Mouse (Mus musculus) spleen, adult 2 months (tissue): Measurements from ENCODE around the gene Kcne3. TPM values are rescaled to one million over a fixed set of nuclear protein-coding genes. Genes with fewer than 3 reads are reported as not detected.

Experiments used
- DNase-seq, 2 experiments: peaks; one replicate each; pipeline versions ENCODE4 v3.0.0 to v3.0.0-alpha.2; 2012 to 2021; ENCODE audit warnings: low spot score in 2 of 2, low read depth in 1 of 2
- H3K27ac ChIP-seq: fragments of 200-500 bp; 2 replicates; pipeline ENCODE4 v1.5.1; 2012; ENCODE audit warnings: low read length, inconsistent platforms; ENCODE audit not compliant: insufficient read depth
- H3K27me3 ChIP-seq: fragments of 200-500 bp; 2 replicates; pipeline ENCODE4 v1.6.1; 2012; ENCODE audit warnings: mild to moderate bottlenecking, moderate library complexity, low read length, inconsistent platforms; ENCODE audit not compliant: control insufficient read depth, insufficient read depth
- H3K36me3 ChIP-seq: fragments of 200-500 bp; 2 replicates; pipeline ENCODE4 v1.6.1; 2012; ENCODE audit warnings: mild to moderate bottlenecking, low read length, inconsistent platforms; ENCODE audit not compliant: control insufficient read depth, insufficient read depth
- H3K4me1 ChIP-seq: fragments of 200-500 bp; 2 replicates; pipeline ENCODE4 v1.6.1; 2011; ENCODE audit warnings: inconsistent platforms; ENCODE audit not compliant: control insufficient read depth, insufficient read depth, insufficient read length
- H3K4me3 ChIP-seq: fragments of 200-500 bp; 2 replicates; pipeline ENCODE4 v1.5.1; 2011; ENCODE audit warnings: mild to moderate bottlenecking, inconsistent platforms; ENCODE audit not compliant: insufficient read depth, insufficient read length; ENCODE audit errors: extremely low read depth
- CTCF ChIP-seq: fragments of 200-500 bp; IDR thresholded peaks from 2 replicates; pipeline ENCODE4 v1.5.1; 2011; ENCODE audit warnings: mild to moderate bottlenecking, inconsistent platforms; ENCODE audit not compliant: insufficient read depth, insufficient read length, insufficient replicate concordance; ENCODE audit errors: extremely low read depth
- POLR2A ChIP-seq: fragments of 200-500 bp; IDR thresholded peaks from 2 replicates; pipeline ENCODE4 v1.6.1; 2011; ENCODE audit warnings: low read depth, low read length, inconsistent platforms
- polyA plus RNA-seq: library from polyadenylated mRNA; depleted of rRNA; stranded (reverse); fragments of >200 nt; gene quantifications from 2 replicates; pipeline ENCODE4 v1.2.3, GENCODE M21; 2012; rRNA removed

Gene Kcne3
- polyA plus RNA-seq, 1 experiment, result 2.2 TPM

GRCm38 (mm10) chr7:100233681-100234080, 57.4 kb downstream of the Kcne3 start:
- no peak for DNase-seq
- H3K4me1 ChIP-seq, result peaks cover 2% of the 10 kb centered on the region; the same call in 1 of the 2 replicates
- no peak overlapping the region for H3K27ac ChIP-seq
- H3K27me3 ChIP-seq, result no peaks in the 10 kb centered on the region
- no peaks in the 10 kb centered on the region for H3K36me3 ChIP-seq
- TF ChIP-seq CTCF, result no peak
- no peak for TF ChIP-seq POLR2A
- H3K4me3 ChIP-seq, result no peak overlapping the region

Other genes with a start within 250 kb of the Kcne3 start
- 4.3 and 4.4 TPM in 2 replicates for gene Rnf169, start 196.1 kb upstream of the Kcne3 start, polyA plus RNA-seq
- 0.08 and 0.13 TPM in 2 replicates for gene Chrdl2, start 170.3 kb upstream of the Kcne3 start, polyA plus RNA-seq
- 6.7 and 7.9 TPM in 2 replicates for gene Pold3, start 54.9 kb upstream of the Kcne3 start, polyA plus RNA-seq
- 2.4 and 4.6 TPM in 2 replicates for gene Lipt2, start 17.2 kb upstream of the Kcne3 start, polyA plus RNA-seq
- gene Pgm2l1, start 50.9 kb downstream of the Kcne3 start, polyA plus RNA-seq, result 3.9 and 4.0 TPM in 2 replicates
- gene P4ha3, start 109.0 kb downstream of the Kcne3 start, polyA plus RNA-seq, result 0.36 and 0.55 TPM in 2 replicates
- gene C2cd3, start 195.7 kb downstream of the Kcne3 start, polyA plus RNA-seq, result 24.1 and 26.4 TPM in 2 replicates
- gene Ppme1, start 195.8 kb downstream of the Kcne3 start, polyA plus RNA-seq, result 46.3 and 57.2 TPM in 2 replicates